Mouse (Mus musculus): Measurements from ENCODE around the gene Abcg8. TPM values are rescaled to one million over a fixed set of nuclear protein-coding genes. Genes with fewer than 3 reads are reported as not detected.

The Abcg8 gene
- total RNA-seq, 2 experiments from 2014 or later, result not detected

DNA sequence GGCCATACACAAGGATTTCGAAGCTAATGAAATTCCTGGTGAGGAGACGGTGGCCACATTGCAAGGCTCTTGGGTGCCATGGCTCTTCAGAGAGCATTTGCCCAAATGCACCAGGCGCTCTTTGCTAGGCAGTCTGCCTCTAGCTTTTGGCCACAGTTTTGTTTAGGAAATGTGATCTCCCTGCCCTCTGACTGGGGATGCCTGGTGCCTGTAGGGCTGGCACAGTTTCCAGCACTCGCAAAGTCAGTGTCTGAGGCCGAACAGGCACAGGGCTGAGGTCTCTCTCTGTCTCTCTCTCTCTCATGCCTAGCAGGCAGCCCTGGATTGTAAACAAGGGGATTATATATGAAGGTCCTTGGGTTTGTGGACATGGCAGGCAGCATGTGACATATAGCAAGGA, 14.0 kb downstream of the Abcg8 start:
- intact Hi-C loops (cut with DNase I), result no loop called here

DNA sequence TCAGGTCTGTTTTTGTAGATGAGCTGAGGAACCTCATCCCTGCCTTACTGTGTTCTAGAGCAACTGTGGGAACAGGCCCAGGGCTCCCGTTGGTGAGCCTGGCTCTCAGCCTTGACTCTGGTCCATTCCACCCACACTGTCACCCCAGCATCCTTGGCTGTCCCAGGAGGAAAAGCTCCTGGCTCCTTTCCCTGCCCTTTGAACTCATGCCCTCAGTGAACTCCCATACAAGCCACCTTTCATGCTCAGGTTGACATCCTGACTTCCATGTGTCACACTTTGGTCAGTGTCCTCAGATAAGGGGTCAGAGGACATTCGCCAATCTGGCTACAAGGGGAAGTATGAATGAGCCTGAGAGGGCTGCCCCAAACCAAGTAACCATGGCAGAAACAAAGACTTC, 17.6 kb downstream of the Abcg8 start:
- intact Hi-C loops (cut with DNase I), result no loop called here

More for the DNA sequence above, 14.0 kb downstream of the Abcg8 start:
- no peak for DNase-seq (ENCODE audit: extremely low spot score in 1 of 2, low spot score in 2 of 2)

DNA sequence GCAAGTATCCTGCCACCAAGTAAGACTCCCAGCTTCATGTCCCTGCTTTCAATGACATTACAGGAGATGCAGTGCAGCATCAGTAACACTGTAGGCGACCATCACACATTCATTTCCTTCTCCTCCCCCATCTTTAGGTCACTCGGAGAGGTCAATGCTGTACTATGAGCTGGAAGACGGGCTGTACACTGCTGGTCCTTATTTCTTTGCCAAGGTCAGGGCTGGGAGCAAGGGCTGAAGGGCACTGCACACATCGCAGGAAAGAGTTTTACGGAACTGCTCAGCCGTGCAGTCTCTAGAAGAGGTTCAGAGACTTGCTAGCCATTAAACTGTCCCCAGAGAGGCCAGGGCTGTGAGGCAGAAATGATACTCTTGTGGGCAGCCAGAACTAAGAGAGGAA, 20.4 kb downstream of the Abcg8 start:
- intact Hi-C loops (cut with DNase I), result no loop called here
- no peak for DNase-seq (ENCODE audit: extremely low spot score in 1 of 2, low spot score in 2 of 2)

More for the DNA sequence above, 17.6 kb downstream of the Abcg8 start:
- no peak for DNase-seq (ENCODE audit: extremely low spot score in 1 of 2, low spot score in 2 of 2)

DNA sequence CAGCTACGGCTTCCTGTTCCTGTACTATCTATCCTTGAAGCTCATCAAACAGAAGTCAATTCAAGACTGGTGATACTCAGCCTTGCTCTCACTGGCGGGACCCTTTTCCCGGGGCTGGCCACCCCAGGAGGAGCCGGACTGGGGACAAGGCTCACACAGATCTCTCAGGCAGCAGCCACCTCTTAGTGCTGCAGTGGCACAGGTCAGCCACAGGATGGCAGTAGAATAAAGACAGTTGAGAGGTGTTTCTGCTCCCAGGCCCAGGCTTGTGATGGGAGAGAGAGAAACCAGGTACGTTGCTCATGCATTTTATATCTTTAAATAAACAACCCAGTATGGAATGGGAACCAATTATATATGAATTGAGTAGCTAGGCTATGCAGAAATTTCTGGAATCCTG, 22.6 kb downstream of the Abcg8 start:
- intact Hi-C loops (cut with DNase I), result no loop called here
- DNase-seq (ENCODE audit: extremely low spot score in 1 of 2, low spot score in 2 of 2), result peak; percentile 55 to 70

DNA sequence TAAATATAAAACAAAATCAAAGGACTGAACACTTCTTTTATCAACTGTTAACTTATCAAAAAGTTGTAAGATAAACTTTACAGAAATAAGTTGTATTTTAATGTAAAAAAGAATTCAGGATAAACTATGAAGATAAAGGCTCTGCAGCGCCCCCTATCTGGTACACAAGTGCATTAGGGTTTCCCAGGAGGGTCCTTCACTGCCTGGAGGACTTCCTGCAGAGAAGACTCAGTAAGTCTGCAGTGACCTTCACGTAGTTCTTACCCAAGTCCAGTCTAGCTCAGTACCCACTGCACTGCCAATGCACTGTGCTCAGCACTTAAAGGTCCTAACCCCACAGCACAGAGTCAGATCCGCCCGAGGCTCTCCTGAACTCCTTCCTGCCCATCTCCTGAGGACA, 31.3 kb downstream of the Abcg8 start:
- intact Hi-C loops (cut with DNase I), result no loop called here
- DNase-seq (ENCODE audit: extremely low spot score in 1 of 2, low spot score in 2 of 2), result no peak

DNA sequence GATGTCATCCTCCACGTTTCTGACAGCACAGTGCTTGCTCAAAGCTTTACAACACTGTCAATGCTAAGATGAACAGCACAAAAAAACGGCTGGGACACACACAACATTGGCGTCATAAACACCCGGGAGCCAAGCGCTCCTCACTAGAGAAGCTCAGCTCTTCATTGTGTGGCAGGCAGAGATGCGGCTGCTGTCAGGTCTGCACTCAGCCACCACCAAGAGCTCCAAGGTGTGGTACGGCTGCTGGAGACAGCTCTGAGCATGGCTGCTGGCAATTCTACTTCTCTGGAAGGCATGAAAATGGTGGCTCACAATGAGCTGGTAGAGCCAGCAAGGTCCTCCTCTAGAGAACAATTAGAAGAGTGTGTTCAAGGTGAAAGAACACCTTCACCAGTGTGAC, 32.7 kb downstream of the Abcg8 start:
- intact Hi-C loops (cut with DNase I), result no loop called here
- no peak for DNase-seq (ENCODE audit: extremely low spot score in 1 of 2, low spot score in 2 of 2)

DNA sequence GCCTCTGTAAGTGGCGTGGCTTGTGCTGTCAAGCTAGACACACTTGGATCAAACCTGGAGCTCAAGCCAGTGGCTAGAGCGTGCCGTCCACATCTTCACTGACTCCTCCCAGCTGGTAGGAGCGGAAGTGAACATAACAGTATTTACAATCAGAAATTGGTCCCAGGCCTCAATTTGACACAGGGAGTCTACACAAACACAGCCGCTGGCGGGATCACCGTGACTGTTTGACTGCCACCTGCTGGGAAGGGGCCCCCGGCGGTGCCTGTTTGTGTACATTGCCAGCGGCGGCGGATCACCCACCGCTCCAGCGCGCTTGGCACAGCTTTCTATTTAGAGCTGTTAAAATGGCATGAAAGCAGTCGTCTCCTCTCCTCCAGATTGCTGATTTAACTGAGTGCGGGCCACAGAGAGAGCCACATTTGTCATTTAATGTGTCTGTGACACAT, 33.3 kb downstream of the Abcg8 start:
- intact Hi-C loops (cut with DNase I), result no loop called here

DNA sequence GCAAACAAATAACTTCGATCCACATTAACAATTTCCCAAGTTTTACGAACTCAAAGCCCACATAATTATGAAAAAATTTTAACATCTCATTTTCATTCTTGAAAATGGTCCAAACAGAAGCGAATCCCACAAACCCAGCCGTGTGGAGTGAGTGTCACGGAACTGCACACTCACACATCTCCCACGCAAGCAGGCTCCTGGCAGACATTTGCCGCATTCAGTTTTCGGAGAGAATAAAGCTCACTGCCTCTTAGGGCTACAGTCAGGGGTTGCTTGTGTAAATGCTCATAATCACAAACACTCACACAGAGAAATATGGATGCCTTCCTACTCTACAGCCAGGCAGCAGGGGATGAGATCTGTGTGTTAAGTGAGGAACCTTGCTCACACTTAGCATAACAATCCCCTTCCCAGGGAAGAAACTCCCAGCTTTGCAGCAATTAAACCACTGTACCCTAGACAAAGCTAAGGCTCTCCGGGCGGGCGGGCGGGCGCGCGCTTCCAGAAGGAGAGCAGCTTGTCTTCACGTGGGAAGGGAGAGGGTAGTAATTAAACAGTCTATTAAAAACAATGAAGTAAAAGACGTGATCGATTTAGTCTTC, 37.6 kb downstream of the Abcg8 start:
- DNase-seq (ENCODE audit: extremely low spot score in 1 of 2, low spot score in 2 of 2), result no peak
- intact Hi-C loops (cut with DNase I), result loop anchor here (5.0 kb wide), 1 partner anchor 34 kb away; no protein-coding TSS in a partner anchor

More for the DNA sequence above, 33.3 kb downstream of the Abcg8 start:
- peak; percentile 37 to 70 for DNase-seq (ENCODE audit: extremely low spot score in 1 of 2, low spot score in 2 of 2)

DNA sequence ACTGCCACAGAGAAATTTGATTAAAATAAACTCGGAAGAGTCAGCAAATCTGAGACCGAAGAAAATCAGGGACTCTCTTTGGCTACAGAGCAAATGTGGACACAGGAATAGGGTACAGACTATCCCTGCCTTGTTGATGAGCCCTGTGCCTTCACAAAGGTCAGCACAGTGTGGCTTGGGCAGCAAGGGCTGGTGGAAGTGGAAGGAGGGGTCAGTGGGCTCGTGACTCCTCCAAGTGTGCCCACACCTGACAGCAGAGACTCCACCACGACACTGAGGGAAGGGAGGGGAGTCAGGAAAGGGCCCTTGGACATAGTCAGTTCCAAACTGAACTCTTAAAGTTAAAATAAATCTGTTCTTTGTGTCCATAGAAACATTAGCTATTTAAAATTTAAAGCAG, 38.8 kb downstream of the Abcg8 start:
- DNase-seq (ENCODE audit: extremely low spot score in 1 of 2, low spot score in 2 of 2), result no peak
- intact Hi-C loops (cut with DNase I), result loop anchor here (5.0 kb wide), 1 partner anchor 32 kb away; no protein-coding TSS in a partner anchor

DNA sequence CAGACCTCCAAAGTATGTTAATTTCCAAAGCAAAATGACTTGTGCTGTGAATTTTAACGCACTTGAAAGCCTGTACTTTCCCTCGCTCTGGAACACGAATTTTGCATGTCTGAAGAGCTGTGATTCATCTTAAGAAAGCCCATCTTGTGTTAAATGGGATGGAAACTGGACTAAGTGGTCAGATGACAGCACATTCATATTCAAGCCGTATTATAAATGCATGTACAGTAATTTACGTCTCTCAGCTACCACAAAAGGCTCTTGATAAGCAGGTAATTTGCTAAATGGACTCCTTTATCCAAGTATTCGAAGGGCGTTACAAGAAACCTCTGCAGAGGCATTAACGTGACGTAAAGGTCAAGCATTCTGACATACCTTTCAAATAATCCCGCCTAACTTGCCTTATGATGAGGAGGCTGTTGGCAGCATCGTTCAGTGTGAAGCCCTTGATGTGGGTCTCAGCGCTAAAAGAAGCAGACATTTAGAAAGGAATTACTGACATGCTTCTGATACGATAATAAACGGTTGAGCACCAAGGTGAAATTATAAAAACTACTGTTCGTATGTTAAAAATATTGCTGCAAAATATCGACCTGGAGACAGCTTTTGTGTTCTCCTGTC, 40.3 kb downstream of the Abcg8 start:
- DNase-seq (ENCODE audit: extremely low spot score in 1 of 2, low spot score in 2 of 2), result no peak
- intact Hi-C loops (cut with DNase I), result no loop called here

DNA sequence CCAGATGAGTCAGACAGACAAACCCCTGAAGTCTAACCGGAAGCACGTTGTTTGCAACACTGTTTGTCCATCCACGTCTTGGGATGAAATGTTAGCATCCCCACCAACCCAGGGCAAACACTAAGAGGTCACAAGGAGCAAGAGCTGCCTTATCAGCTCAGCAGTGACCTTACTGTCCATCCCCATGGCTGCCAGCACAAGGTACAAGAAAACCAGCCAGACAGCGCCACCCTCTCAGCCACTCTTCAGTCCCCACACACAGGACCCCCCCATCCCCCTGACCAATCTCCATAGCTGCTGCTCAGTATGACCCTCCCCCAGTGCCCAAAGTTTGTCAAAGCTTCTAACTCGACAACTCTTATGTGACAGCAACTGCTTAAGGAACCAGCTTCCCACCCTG, 41.3 kb downstream of the Abcg8 start:
- intact Hi-C loops (cut with DNase I), result no loop called here
- DNase-seq (ENCODE audit: extremely low spot score in 1 of 2, low spot score in 2 of 2), result no peak

DNA sequence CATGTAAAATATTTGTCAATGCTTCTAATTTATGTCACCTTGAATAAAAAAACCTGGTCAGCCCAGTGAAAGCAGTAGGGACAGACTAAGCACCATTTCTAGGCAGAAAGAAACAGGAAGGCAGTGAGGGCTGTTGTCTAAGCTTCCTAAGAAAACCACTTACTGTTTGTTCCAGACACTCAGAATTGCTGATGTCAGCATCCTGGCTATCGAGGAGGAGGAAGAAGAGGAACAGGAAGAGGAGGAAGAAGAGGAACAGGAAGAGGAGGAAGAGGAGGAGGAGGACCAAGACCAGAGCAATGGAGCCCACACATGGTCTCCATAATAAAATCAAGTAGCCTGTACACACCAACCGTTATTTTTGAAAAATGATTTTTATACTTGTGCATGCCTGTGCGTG, 43.0 kb downstream of the Abcg8 start:
- DNase-seq (ENCODE audit: extremely low spot score in 1 of 2, low spot score in 2 of 2), result no peak
- intact Hi-C loops (cut with DNase I), result no loop called here

DNA sequence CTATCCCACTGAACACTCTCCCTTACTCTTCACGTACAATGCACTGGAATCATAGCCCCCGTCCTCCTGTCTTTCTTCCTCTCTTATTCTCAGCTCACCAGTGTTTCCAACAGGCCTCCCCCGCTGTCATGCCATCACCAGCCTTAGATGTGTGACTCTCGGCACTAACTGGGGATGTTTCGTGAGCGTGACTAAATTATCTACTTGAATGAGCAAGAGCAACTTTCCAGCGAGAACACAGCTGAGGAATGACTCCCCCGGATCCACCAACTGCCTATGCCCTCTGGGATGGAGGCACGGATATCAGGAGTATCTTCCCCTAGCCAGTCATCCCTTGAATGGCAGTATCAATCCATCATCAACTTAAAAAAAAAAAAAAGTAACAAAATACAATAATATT, 47.9 kb downstream of the Abcg8 start:
- intact Hi-C loops (cut with DNase I), result no loop called here
- DNase-seq (ENCODE audit: extremely low spot score in 1 of 2, low spot score in 2 of 2), result no peak

DNA sequence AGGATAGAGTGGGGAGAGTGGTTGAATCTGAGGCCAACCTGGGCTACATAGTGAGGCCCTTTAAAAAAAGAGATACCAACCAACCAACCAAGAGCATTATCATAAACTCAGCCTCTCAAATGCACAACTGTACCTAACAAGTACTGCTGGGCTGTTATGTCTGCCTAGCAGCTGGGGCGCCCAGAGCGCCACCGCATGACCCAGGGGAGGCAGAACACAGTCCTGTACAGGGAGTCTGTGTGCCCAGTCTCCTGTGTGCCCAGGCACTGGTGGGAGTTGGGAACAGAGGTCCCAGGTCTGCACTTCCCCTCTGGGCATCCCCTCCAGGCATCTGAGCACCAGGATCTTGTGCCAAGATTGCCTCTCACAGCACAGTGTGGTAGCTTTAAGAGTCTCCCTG, 49.1 kb downstream of the Abcg8 start:
- intact Hi-C loops (cut with DNase I), result no loop called here
- no peak for DNase-seq (ENCODE audit: extremely low spot score in 1 of 2, low spot score in 2 of 2)

DNA sequence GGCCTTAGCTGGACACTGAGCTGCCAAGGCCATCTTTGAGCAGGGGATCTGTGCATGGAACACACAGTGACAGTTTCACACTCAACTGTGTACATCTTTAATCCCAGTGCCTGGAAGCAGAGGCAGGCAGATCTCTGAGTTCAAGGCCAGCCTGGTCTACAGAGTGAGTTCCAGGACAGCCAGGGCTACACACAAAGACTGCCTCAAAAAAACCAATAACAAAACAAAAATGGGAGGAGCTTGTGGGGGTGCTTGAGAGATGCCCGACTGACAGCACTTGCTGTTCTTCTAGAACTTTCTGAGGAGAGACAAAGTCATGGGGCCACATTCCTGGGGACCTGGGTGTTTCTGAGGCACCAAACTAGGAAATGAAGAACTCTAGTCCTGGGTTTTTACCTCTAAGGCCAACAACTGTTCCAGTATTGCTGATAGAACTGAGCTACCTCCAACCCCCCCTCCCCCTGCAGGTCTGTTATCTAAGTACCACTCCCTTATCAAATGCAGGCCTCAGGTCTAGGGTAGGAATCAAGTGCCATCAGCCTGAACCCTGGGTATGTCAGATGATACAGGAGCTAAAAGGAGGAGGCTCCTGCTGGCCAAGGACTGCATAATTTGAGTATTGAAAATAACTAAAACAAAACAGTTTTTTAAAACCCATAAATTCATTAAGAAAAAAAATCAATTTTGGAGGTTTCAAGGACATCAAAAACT, 52.3 kb downstream of the Abcg8 start:
- no peak for DNase-seq (ENCODE audit: extremely low spot score in 1 of 2, low spot score in 2 of 2)
- intact Hi-C loops (cut with DNase I), result no loop called here

DNA sequence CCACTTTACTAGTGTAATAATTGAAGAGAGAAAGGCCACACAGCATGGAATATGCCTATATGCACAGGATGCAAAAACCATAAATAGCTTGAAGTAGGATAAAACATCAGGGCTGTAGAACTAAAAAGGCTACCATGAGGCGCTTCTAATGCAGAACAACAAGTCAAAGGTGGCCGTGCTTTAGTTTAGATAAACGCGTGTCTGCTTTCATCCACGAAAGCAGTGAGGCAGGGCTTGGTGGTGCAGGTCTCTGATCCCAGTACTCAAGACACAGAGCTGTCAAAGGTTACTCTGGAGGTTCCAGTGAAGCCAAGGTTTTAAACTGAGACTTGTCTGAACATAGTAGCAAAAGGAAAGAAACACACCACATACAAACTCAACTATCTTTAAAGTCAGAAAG, 53.0 kb downstream of the Abcg8 start:
- intact Hi-C loops (cut with DNase I), result no loop called here
- no peak for DNase-seq (ENCODE audit: extremely low spot score in 1 of 2, low spot score in 2 of 2)

DNA sequence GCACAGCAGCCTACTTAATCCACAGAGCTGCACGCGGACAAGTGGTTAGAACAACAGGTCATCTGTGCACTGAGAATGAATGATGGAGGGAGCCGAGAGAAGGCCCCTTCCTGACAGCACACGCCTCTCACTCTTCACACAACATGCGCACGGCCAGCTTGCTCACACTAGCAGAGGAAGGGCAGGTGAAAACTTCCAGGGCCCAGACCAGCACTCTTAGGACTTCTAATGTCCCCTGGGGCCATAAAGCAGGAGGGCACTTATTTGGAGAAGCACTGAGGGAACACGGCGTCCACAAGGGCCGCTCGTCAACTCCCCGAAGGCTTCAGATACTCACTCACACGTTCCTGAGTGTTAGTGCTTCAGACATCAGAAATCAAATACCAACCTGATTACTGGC, 55.3 kb downstream of the Abcg8 start:
- intact Hi-C loops (cut with DNase I), result no loop called here
- no peak for DNase-seq (ENCODE audit: extremely low spot score in 1 of 2, low spot score in 2 of 2)

DNA sequence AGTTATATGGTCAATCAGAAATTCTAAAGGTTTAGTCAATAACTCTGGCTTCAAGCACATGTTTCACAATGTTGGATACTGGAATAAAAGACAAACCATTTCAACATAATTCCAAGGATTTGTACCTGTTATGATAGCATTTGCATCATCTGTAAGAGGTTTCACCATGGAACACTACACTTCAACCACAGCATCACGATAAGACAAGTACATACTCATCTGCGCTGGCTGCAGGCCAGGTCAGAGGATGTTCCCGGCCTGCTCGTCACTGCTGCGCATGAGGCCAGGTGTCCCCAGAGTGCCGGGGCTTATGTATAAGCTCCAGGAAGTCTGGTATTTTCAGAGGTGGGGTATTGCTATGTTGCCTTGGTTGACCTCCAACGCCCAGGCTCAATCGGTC, 56.5 kb downstream of the Abcg8 start:
- intact Hi-C loops (cut with DNase I), result no loop called here
- no peak for DNase-seq (ENCODE audit: extremely low spot score in 1 of 2, low spot score in 2 of 2)

DNA sequence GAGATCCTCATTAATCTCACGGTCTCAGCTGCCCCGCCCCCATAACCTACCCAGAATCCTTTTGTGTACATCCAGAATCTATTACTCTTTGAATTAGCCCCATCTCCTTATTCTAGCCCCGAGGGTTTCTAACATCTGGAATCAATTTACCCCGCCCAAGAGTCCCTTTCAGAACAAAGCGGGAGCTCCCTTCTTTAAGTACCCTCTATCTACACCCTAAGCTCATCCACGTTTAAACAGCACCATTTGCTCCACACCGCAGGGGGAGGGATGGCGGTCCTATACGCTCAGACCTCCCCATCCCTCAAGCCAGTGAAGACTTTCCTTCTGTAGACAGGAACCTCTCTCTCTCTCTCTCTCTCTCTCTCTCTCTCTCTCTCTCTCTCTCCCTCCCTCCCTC, 60.6 kb downstream of the Abcg8 start:
- no peak for DNase-seq (ENCODE audit: extremely low spot score in 1 of 2, low spot score in 2 of 2)
- intact Hi-C loops (cut with DNase I), result no loop called here

DNA sequence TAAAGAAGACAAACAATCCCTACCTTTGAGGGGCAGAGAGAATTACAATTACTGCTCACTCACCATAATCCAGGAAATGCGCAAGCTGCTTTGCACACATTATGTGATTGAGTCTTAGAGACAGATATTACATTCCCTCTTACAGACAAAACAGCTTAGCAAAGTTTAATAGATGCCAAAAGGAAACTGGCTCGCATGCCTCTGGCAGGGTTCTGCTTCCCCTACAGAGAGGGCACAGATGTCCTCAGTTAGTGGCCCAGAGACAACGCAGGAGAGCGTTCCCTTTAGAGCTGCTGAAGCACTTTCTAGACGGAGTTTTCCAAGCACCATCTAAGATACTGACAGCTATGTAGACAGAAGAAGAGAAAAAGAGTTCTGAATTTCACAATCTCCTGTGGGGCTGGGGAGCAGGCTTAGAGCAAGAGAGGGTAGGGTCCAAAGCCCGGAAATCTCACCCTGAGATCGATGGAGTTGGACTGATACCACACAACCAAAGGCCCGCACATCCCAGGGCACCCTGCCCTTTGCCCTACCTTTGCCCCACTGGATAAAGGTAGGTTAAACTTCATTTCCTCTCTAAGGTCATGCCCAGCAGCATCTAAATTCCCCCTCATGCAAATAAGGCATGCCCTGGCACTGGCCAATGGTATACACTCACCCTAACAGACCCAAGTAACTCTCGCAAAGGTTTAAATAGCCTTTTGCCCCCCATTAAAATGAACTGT, 62.1 kb downstream of the Abcg8 start:
- no peak for DNase-seq (ENCODE audit: extremely low spot score in 1 of 2, low spot score in 2 of 2)
- intact Hi-C loops (cut with DNase I), result no loop called here

All from left cerebral cortex, postnatal 10 days (tissue).